Mouse (Mus musculus) small intestine, adult 2 months (tissue): Measurements from ENCODE around the gene Rimbp3. TPM values are rescaled to one million over a fixed set of nuclear protein-coding genes. Genes with fewer than 3 reads are reported as not detected.

Source experiments
- H3K27ac ChIP-seq: fragments of 200-500 bp; 2 replicates; pipeline ENCODE4 v1.5.1; 2012; ENCODE audit warnings: low read depth, low read length, control low read depth, inconsistent platforms; ENCODE audit not compliant: insufficient read depth
- H3K27me3 ChIP-seq: fragments of 200-500 bp; 2 replicates; pipeline ENCODE4 v1.6.1; 2012; ENCODE audit warnings: mild to moderate bottlenecking, moderate library complexity, low read length, inconsistent platforms; ENCODE audit not compliant: control insufficient read depth, insufficient read depth
- H3K36me3 ChIP-seq: fragments of 200-500 bp; 2 replicates; pipeline ENCODE4 v1.6.1; 2012; ENCODE audit warnings: mild to moderate bottlenecking, low read length, control low read depth, inconsistent platforms; ENCODE audit not compliant: control insufficient read depth, insufficient read depth
- H3K4me1 ChIP-seq: fragments of 200-500 bp; 2 replicates; pipeline ENCODE4 v1.6.1; 2012; ENCODE audit warnings: low read length, inconsistent platforms, mixed read lengths; ENCODE audit not compliant: control insufficient read depth, insufficient read depth, insufficient read length
- H3K4me3 ChIP-seq: fragments of 200-500 bp; 2 replicates; pipeline ENCODE4 v1.5.1; 2012; ENCODE audit warnings: low read depth, mild to moderate bottlenecking, control low read depth, inconsistent platforms, low read length, moderate library complexity
- CTCF ChIP-seq: fragments of 200-500 bp; IDR thresholded peaks from 2 replicates; pipeline ENCODE4 v1.5.1; 2012; ENCODE audit warnings: low read depth, mild to moderate bottlenecking, control low read depth, inconsistent platforms, low read length, moderate library complexity, mixed read lengths; ENCODE audit not compliant: insufficient replicate concordance, insufficient read length; ENCODE audit errors: extremely low read depth
- POLR2A ChIP-seq: fragments of 200-500 bp; IDR thresholded peaks from 2 replicates; pipeline ENCODE4 v1.6.1; 2012; ENCODE audit warnings: low read depth, mild to moderate bottlenecking, control low read depth, inconsistent platforms, low read length, moderate library complexity
- WGBS: fragments of 180-500 bp; shearing (Covaris S2); methylation state at CpG from one replicate; pipeline ENCODE4 v1.1.7; 2018; 5-methylcytosine and 5-hydroxymethylcytosine counted together
- polyA plus RNA-seq: library from polyadenylated mRNA; depleted of rRNA; stranded (reverse); fragments of >200 nt; gene quantifications from 2 replicates; pipeline ENCODE4 v1.2.3, GENCODE M21; 2012; rRNA removed

Gene Rimbp3
- polyA plus RNA-seq, 1 experiment = 0.04 TPM

GRCm38 (mm10) chr16:17257359-17257821, 49.0 kb downstream of the Rimbp3 start:
- H3K27ac ChIP-seq = no peak overlapping the region
- H3K4me1 ChIP-seq = no peaks in the 10 kb centered on the region; the same call in 1 of the 2 replicates
- peaks cover 14% of the 10 kb centered on the region for H3K36me3 ChIP-seq
- H3K27me3 ChIP-seq = no peaks in the 10 kb centered on the region
- H3K4me3 ChIP-seq = no peak overlapping the region
- 90% methylated on average over 9 of the region's 9 CpGs for WGBS
- no peak for TF ChIP-seq CTCF
- no peak for TF ChIP-seq POLR2A

GRCm38 (mm10) chr16:17258917-17259316, 50.5 kb downstream of the Rimbp3 start:
- WGBS = 92% methylated on average over 12 of the region's 12 CpGs
- Histone ChIP-seq H3K27ac (no peak overlapping the region), H3K27me3 (no peaks in the 10 kb centered on the region), H3K4me3 (no peak overlapping the region), H3K4me1 (no peaks in the 10 kb centered on the region), H3K36me3 (peaks cover 14% of the 10 kb centered on the region)
- TF ChIP-seq POLR2A (no peak), CTCF (no peak)

- Histone ChIP-seq H3K4me1 (no peaks in the 10 kb centered on the region), H3K27me3 (no peaks in the 10 kb centered on the region), H3K4me3 (no peak overlapping the region), H3K27ac (no peak overlapping the region), H3K36me3 (peaks cover 14% of the 10 kb centered on the region)
- WGBS = 79% methylated on average over 1 of the region's 1 CpGs
- TF ChIP-seq POLR2A (no peak), CTCF (no peak)
These were observed 52.9 kb downstream of the Rimbp3 start for GRCm38 (mm10) chr16:17261341-17261740.

Other genes with a start within 250 kb of the Rimbp3 start
- gene Mapk1, start 225.2 kb upstream of the Rimbp3 start, polyA plus RNA-seq = 17.2 and 53.8 TPM in 2 replicates
- 0.37 and 0.60 TPM in 2 replicates for gene Ypel1, start 138.9 kb upstream of the Rimbp3 start, polyA plus RNA-seq
- 30.2 and 69.4 TPM in 2 replicates for gene Ppil2, start 97.3 kb upstream of the Rimbp3 start, polyA plus RNA-seq
- gene 2610318N02Rik, start 83.4 kb upstream of the Rimbp3 start, polyA plus RNA-seq = 3.4 and 9.1 TPM in 2 replicates
- gene Sdf2l1, start 76.2 kb upstream of the Rimbp3 start, polyA plus RNA-seq = 109 and 121 TPM in 2 replicates
- 44.4 and 69.7 TPM in 2 replicates for gene Ydjc, start 64.0 kb upstream of the Rimbp3 start, polyA plus RNA-seq
- 7.1 and 17.2 TPM in 2 replicates for gene Ccdc116, start 61.4 kb upstream of the Rimbp3 start, polyA plus RNA-seq
- 24.3 and 62.7 TPM in 2 replicates for gene Ube2l3, start 6.0 kb upstream of the Rimbp3 start, polyA plus RNA-seq
- 1.7 and 1.8 TPM in 2 replicates for gene Hic2, start 25.0 kb downstream of the Rimbp3 start, polyA plus RNA-seq
- 9.3 and 10.6 TPM in 2 replicates for gene Tmem191c, start 67.5 kb downstream of the Rimbp3 start, polyA plus RNA-seq
- 0.13 TPM in 1 of 2 replicates, not detected in the other for gene Serpind1, start 122.8 kb downstream of the Rimbp3 start, polyA plus RNA-seq
- 3.8 and 7.5 TPM in 2 replicates for gene Snap29, start 197.4 kb downstream of the Rimbp3 start, polyA plus RNA-seq
- 19.2 and 56.9 TPM in 2 replicates for gene Pi4ka, start 197.7 kb downstream of the Rimbp3 start, polyA plus RNA-seq
- gene Crkl, start 243.4 kb downstream of the Rimbp3 start, polyA plus RNA-seq = 33.5 and 47.3 TPM in 2 replicates